Mouse (Mus musculus) forebrain, embryonic 15.5 days (tissue): ENCODE measurements around the gene Xk. TPM values are rescaled to one million over a fixed set of nuclear protein-coding genes. Genes with fewer than 3 reads are reported as not detected.
A peak's percentile ranks its signal among the peaks of the same experiment; 100 is the strongest.
"Not testable (repeated sequence)": the region's sequence is repeated elsewhere in the genome, so short reads cannot be mapped to it uniquely, and the experiment has no call there.

Experiments
- ATAC-seq: fragments of 200-750 bp; cut with Nextera tagmentation; replicated peaks from 2 replicates; pipeline ENCODE4 v1.8.0; 2017; ENCODE audit warnings: mild to moderate bottlenecking, moderate TSS enrichment, moderate library complexity
- H3K27ac ChIP-seq: fragments of 300-500 bp; sonication (generic); replicated peaks from 2 replicates; pipeline ENCODE4 v1.5.1; 2015; ENCODE audit warnings: mild to moderate bottlenecking, inconsistent platforms
- H3K27me3 ChIP-seq: fragments of 300-500 bp; sonication (generic); 2 replicates; pipeline ENCODE4 v1.6.1; 2015; ENCODE audit warnings: inconsistent platforms
- H3K36me3 ChIP-seq: fragments of 300-500 bp; sonication (generic); 2 replicates; pipeline ENCODE4 v1.6.1; 2015; ENCODE audit warnings: mild to moderate bottlenecking, inconsistent platforms
- H3K4me1 ChIP-seq: fragments of 300-500 bp; sonication (generic); 2 replicates; pipeline ENCODE4 v1.6.1; 2015; ENCODE audit warnings: inconsistent platforms
- H3K4me2 ChIP-seq: fragments of 300-500 bp; sonication (generic); replicated peaks from 2 replicates; pipeline ENCODE4 v1.6.1; 2015; ENCODE audit warnings: mild to moderate bottlenecking, inconsistent platforms
- H3K4me3 ChIP-seq: fragments of 300-500 bp; sonication (generic); 2 replicates; pipeline ENCODE4 v1.5.1; 2015; ENCODE audit warnings: mild to moderate bottlenecking, inconsistent platforms
- H3K9ac ChIP-seq: fragments of 300-500 bp; sonication (generic); replicated peaks from 2 replicates; pipeline ENCODE4 v1.6.1; 2015; ENCODE audit warnings: mild to moderate bottlenecking, inconsistent platforms
- H3K9me3 ChIP-seq: fragments of 300-500 bp; sonication (generic); 2 replicates; pipeline ENCODE4 v1.6.1; 2016; ENCODE audit warnings: inconsistent platforms
- WGBS: fragments of 180-500 bp; shearing (Covaris S2); methylation state at CpG from one replicate; pipeline ENCODE4 v1.1.7; 2015; ENCODE audit warnings: mixed read lengths; 5-methylcytosine and 5-hydroxymethylcytosine counted together
- polyA plus RNA-seq: library from polyadenylated mRNA; unstranded; fragments of >200 nt; fragmentation: Nextera tagmentation; extraction: Ambion mirVana; gene quantifications from 2 replicates; pipeline ENCODE4 v1.2.1, GENCODE M21; 2015

Gene Xk
- polyA plus RNA-seq, 1 experiment from 2014 or later, result 3.2 TPM

DNA sequence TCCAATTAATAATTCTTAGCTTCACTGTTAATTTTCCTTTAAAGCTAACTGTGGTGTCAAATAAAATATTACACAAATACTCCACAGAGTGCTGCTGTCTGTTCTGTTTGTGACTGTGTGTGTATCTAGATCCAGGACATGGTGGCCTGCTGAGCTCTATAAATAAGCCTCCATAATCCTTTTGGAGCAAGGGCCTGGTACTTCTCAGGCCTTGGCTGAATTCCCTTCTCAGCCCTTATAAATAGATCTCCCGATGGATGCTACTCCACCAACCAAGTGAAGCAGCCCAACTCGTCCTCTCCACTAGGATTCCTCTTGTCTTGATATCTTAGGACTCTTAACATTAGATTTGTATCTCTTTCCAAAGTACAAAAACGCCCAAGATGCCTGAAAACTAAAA, 1.4 kb upstream of the Xk start:
- no peaks in the 10 kb centered on the region for H3K4me1 ChIP-seq
- H3K4me2 ChIP-seq, result no peak overlapping the region
- WGBS, result 55% methylated on average over 3 of the region's 3 CpGs
- H3K27me3 ChIP-seq, result no peaks in the 10 kb centered on the region
- no peak overlapping the region for H3K9ac ChIP-seq
- H3K36me3 ChIP-seq, result no peaks in the 10 kb centered on the region
- no peak for ATAC-seq
- H3K27ac ChIP-seq, result no peak overlapping the region
- no peaks in the 10 kb centered on the region for H3K9me3 ChIP-seq
- no peak overlapping the region for H3K4me3 ChIP-seq

DNA sequence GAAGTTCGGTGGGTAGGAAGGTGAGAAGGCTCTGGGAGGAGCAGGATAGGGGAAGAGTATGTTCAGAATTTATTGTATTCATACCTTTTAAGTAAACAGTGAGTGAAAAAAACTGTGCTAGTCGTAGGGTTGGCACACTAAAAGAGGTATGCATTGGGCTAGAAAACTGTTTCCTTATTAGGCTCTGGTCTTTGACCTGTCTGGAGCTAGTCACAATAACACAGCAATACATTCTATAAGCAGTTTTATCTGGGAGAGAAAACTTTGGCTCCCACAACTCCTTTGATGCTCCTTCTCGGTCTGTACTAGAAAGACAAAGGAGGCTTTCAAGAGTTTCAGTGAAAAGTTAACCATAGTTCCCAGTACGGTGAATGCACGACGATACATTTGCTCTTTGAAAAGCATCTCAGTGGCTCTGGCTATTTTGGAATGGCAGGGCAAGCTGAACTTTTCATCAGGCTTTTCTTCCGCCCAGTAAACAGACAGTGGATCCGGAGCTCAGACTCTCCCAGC, 553 bp upstream of the Xk start:
- Histone ChIP-seq H3K36me3 (no peaks in the 10 kb centered on the region), H3K4me1 (no peaks in the 10 kb centered on the region), H3K27ac (peak overlapping the region; percentile 12; the same call in 1 of the 2 replicates), H3K27me3 (no peaks in the 10 kb centered on the region), H3K9ac (peak overlapping the region; percentile 36; the same call in 1 of the 2 replicates), H3K4me2 (peak overlapping the region; percentile 44), H3K4me3 (peak overlapping the region; percentile 58), H3K9me3 (no peaks in the 10 kb centered on the region)
- peak; percentile 17; the same call in 1 of the 2 replicates for ATAC-seq
- 18% methylated on average over 8 of the region's 8 CpGs for WGBS

GRCm38 (mm10) chrX:9273377-9274002, 934 bp downstream of the Xk start:
- Histone ChIP-seq H3K4me1 (no peaks in the 10 kb centered on the region), H3K9ac (peak overlapping the region; percentile 36), H3K27me3 (no peaks in the 10 kb centered on the region), H3K9me3 (no peaks in the 10 kb centered on the region), H3K4me2 (peak overlapping the region; percentile 44), H3K4me3 (peak overlapping the region; percentile 58), H3K36me3 (no peaks in the 10 kb centered on the region), H3K27ac (no peak overlapping the region)
- ATAC-seq, result no peak
- WGBS, result 55% methylated on average over 12 of the region's 12 CpGs

GRCm38 (mm10) chrX:9274321-9274720, 1.8 kb downstream of the Xk start:
- H3K36me3 ChIP-seq, result no peaks in the 10 kb centered on the region
- H3K4me2 ChIP-seq, result no peak overlapping the region
- H3K9me3 ChIP-seq, result no peaks in the 10 kb centered on the region
- no peaks in the 10 kb centered on the region for H3K27me3 ChIP-seq
- H3K4me1 ChIP-seq, result no peaks in the 10 kb centered on the region
- 76% methylated on average over 8 of the region's 8 CpGs for WGBS
- ATAC-seq, result no peak
- no peak overlapping the region for H3K9ac ChIP-seq
- no peak overlapping the region for H3K27ac ChIP-seq
- no peak overlapping the region for H3K4me3 ChIP-seq

DNA sequence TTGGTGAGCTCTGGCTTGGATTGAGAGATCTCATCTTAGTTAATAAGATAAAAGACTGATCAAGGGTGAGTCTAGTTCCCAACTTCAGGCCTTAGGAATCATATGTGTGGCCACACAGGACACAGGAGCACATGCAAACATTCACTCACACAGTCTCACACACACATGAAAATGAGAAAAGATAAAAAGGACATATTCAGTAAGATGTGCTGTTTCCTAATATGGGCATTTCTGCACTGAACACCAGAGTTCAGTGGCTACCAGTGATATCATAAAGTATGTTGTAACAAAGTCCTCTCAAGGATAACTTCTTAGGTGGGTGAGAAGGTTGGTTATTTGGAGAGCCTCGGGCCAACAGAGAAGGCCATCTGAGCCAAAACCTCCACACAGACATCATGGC, 10.9 kb downstream of the Xk start, which contains the start of gene H2al1m:
H2al1m (plus strand) TSS at position 301 of the 400 bp plus-strand sequence.
- H3K27ac ChIP-seq, H3K36me3 ChIP-seq, H3K4me1 ChIP-seq, H3K9ac ChIP-seq, H3K9me3 ChIP-seq, H3K4me2 ChIP-seq, ATAC-seq, H3K27me3 ChIP-seq, H3K4me3 ChIP-seq: not testable (repeated sequence)
- WGBS, result no CpG with 5 or more reads among the region's 1 CpGs

GRCm38 (mm10) chrX:9293140-9293829, 20.7 kb downstream of the Xk start:
- H3K9ac ChIP-seq, ATAC-seq, H3K4me3 ChIP-seq, H3K27me3 ChIP-seq, H3K36me3 ChIP-seq, H3K4me1 ChIP-seq, H3K27ac ChIP-seq, H3K9me3 ChIP-seq, H3K4me2 ChIP-seq: not testable (repeated sequence)
- WGBS, result 91% methylated on average over 4 of the region's 4 CpGs

GRCm38 (mm10) chrX:9298413-9298864, 25.9 kb downstream of the Xk start:
- H3K9me3 ChIP-seq, result no peaks in the 10 kb centered on the region
- no peaks in the 10 kb centered on the region for H3K36me3 ChIP-seq
- H3K4me3 ChIP-seq, result no peak overlapping the region
- WGBS, result 90% methylated on average over 5 of the region's 5 CpGs
- H3K27ac ChIP-seq, result no peak overlapping the region
- no peak overlapping the region for H3K4me2 ChIP-seq
- H3K4me1 ChIP-seq, result no peaks in the 10 kb centered on the region
- no peak overlapping the region for H3K9ac ChIP-seq
- ATAC-seq, result no peak
- H3K27me3 ChIP-seq, result no peaks in the 10 kb centered on the region

DNA sequence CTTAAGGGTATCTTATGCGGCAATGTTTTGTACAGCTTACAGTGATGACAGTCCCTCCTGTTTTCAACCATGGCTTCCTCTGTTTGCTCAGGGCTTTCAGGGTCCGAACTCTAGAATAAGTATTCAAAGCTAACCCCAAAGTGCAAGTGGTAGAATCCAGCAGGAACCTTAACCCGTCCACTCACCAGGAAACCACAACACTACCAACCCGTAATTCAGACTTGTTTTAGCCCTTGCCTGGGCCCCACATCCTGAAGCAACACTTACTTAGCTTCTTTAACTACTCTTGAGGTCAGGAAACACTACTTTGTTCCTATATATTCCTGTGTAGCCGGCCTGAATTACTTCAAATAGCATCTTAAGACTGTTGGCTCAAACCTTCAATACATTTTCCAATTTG, 30.2 kb downstream of the Xk start:
- Histone ChIP-seq H3K4me1 (no peaks in the 10 kb centered on the region), H3K27me3 (no peaks in the 10 kb centered on the region), H3K9me3 (no peaks in the 10 kb centered on the region), H3K4me3 (no peak overlapping the region), H3K9ac (no peak overlapping the region), H3K36me3 (no peaks in the 10 kb centered on the region), H3K4me2 (no peak overlapping the region), H3K27ac (no peak overlapping the region)
- ATAC-seq, result no peak
- 82% methylated on average over 5 of the region's 5 CpGs for WGBS

- Histone ChIP-seq H3K4me1 (no peaks in the 10 kb centered on the region), H3K4me3 (no peak overlapping the region), H3K27me3 (no peaks in the 10 kb centered on the region), H3K36me3 (no peaks in the 10 kb centered on the region), H3K9ac (no peak overlapping the region), H3K9me3 (no peaks in the 10 kb centered on the region), H3K4me2 (no peak overlapping the region), H3K27ac (no peak overlapping the region)
- 71% methylated on average over 1 of the region's 1 CpGs for WGBS
- ATAC-seq, result no peak
Observed at GRCm38 (mm10) chrX:9303455-9303854, 30.9 kb downstream of the Xk start.

DNA sequence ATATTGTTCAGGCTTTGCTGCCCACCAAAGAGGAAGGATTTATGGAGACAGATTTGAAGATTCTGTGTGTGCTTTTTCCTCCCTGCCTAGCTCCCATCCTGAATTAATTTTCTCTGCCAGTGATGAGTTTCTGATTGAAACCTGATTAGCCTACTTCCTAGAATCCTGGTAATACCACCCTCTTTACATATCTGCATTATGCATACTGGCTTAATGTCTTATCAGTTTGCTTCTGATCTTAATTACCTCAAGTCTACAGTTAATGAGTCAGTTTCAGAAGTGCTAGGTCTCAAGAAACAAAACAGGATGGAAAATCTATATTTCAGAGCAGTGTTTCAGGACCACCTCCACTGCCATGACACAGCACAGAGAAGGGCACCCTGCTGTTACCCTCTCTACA, 43.9 kb downstream of the Xk start:
- H3K4me2 ChIP-seq, H3K27ac ChIP-seq, H3K36me3 ChIP-seq, H3K4me3 ChIP-seq, H3K4me1 ChIP-seq, ATAC-seq, H3K9ac ChIP-seq, H3K27me3 ChIP-seq, H3K9me3 ChIP-seq: not testable (repeated sequence)

GRCm38 (mm10) chrX:9327954-9328353, 55.4 kb downstream of the Xk start:
- H3K36me3 ChIP-seq, H3K9me3 ChIP-seq, H3K4me3 ChIP-seq, H3K27me3 ChIP-seq, H3K4me2 ChIP-seq, H3K27ac ChIP-seq, ATAC-seq, H3K9ac ChIP-seq, H3K4me1 ChIP-seq: not testable (repeated sequence)
- WGBS, result 91% methylated on average over 26 of the region's 26 CpGs

DNA sequence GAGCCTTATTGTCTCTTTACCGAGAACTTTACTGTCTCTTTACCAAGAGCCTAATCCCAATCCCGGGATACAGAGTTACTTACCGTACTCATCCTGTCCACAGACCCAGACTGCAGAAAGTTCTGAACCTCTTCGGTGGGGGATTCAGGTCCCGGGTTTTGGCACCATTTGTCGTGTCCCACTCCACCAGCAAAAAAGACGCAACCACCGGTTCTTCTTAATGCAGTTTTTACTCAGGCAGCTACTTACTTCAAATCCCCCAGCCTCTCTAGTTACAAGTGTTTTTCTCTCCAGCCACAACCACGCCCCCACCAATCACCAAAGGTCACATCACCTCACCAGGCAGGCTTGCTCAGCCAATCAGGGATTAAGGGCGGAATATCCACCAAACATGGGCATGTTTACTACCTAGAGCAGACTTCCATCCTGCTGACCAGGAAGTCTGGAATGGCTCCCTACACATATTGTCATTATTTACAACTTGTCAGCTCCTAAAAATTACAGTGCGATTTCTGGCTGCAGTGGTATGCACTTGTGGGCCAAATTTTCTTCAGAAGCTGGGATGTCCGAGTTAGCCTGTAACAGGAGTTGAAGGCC, 59.9 kb downstream of the Xk start:
- H3K4me3 ChIP-seq, H3K4me2 ChIP-seq, H3K27ac ChIP-seq, H3K27me3 ChIP-seq, H3K36me3 ChIP-seq, H3K4me1 ChIP-seq, H3K9me3 ChIP-seq, ATAC-seq, H3K9ac ChIP-seq: not testable (repeated sequence)
- 86% methylated on average over 12 of the region's 12 CpGs for WGBS
